Mouse (Mus musculus) liver, adult 2 months (tissue): ENCODE measurements around the gene Wwox.

Experiments
- CTCF ChIP-seq: fragments of 200-500 bp; IDR thresholded peaks from 2 replicates; pipeline ENCODE4 v1.5.1; 2011; ENCODE audit warnings: low read depth, low read length, control low read depth
- POLR2A ChIP-seq: fragments of 200-500 bp; IDR thresholded peaks from 2 replicates; pipeline ENCODE4 v1.6.1; 2011; ENCODE audit warnings: low read length, control low read depth; ENCODE audit not compliant: insufficient read depth; ENCODE audit errors: extremely low read depth

- no peak for TF ChIP-seq CTCF
- no peak for TF ChIP-seq POLR2A
Measured at GRCm38 (mm10) chr8:114982762-114983161, 543.3 kb downstream of the Wwox start.
